Mouse (Mus musculus) spleen, adult 2 months (tissue): Measurements from ENCODE around the gene Cep295nl. TPM values are rescaled to one million over a fixed set of nuclear protein-coding genes. Genes with fewer than 3 reads are reported as not detected.
A peak's percentile ranks its signal among the peaks of the same experiment; 100 is the strongest.

Source experiments
- DNase-seq, 2 experiments: peaks; one replicate each; pipeline versions ENCODE4 v3.0.0 to v3.0.0-alpha.2; 2012 to 2021; ENCODE audit warnings: low spot score in 2 of 2, low read depth in 1 of 2
- H3K27ac ChIP-seq: fragments of 200-500 bp; 2 replicates; pipeline ENCODE4 v1.5.1; 2012; ENCODE audit warnings: low read length, inconsistent platforms; ENCODE audit not compliant: insufficient read depth
- H3K27me3 ChIP-seq: fragments of 200-500 bp; 2 replicates; pipeline ENCODE4 v1.6.1; 2012; ENCODE audit warnings: mild to moderate bottlenecking, moderate library complexity, low read length, inconsistent platforms; ENCODE audit not compliant: control insufficient read depth, insufficient read depth
- H3K36me3 ChIP-seq: fragments of 200-500 bp; 2 replicates; pipeline ENCODE4 v1.6.1; 2012; ENCODE audit warnings: mild to moderate bottlenecking, low read length, inconsistent platforms; ENCODE audit not compliant: control insufficient read depth, insufficient read depth
- H3K4me1 ChIP-seq: fragments of 200-500 bp; 2 replicates; pipeline ENCODE4 v1.6.1; 2011; ENCODE audit warnings: inconsistent platforms; ENCODE audit not compliant: control insufficient read depth, insufficient read depth, insufficient read length
- H3K4me3 ChIP-seq: fragments of 200-500 bp; 2 replicates; pipeline ENCODE4 v1.5.1; 2011; ENCODE audit warnings: mild to moderate bottlenecking, inconsistent platforms; ENCODE audit not compliant: insufficient read depth, insufficient read length; ENCODE audit errors: extremely low read depth
- CTCF ChIP-seq: fragments of 200-500 bp; IDR thresholded peaks from 2 replicates; pipeline ENCODE4 v1.5.1; 2011; ENCODE audit warnings: mild to moderate bottlenecking, inconsistent platforms; ENCODE audit not compliant: insufficient read depth, insufficient read length, insufficient replicate concordance; ENCODE audit errors: extremely low read depth
- POLR2A ChIP-seq: fragments of 200-500 bp; IDR thresholded peaks from 2 replicates; pipeline ENCODE4 v1.6.1; 2011; ENCODE audit warnings: low read depth, low read length, inconsistent platforms
- whole genome bisulfite sequencing: fragments of 180-500 bp; shearing (Covaris S2); methylation state at CpG from one replicate; pipeline ENCODE4 v1.1.7; 2018; 5-methylcytosine and 5-hydroxymethylcytosine counted together
- polyA plus RNA-seq: library from polyadenylated mRNA; depleted of rRNA; stranded (reverse); fragments of >200 nt; gene quantifications from 2 replicates; pipeline ENCODE4 v1.2.3, GENCODE M21; 2012; rRNA removed

Gene Cep295nl
- polyA plus RNA-seq, 1 experiment = not detected

- no peak overlapping the region for H3K4me3 ChIP-seq
- H3K27me3 ChIP-seq = no peaks in the 10 kb centered on the region
- no peak for DNase-seq
- H3K36me3 ChIP-seq = no peaks in the 10 kb centered on the region
- WGBS = 83% methylated on average over 6 of the region's 6 CpGs
- peaks cover 13% of the 10 kb centered on the region; the same call in 1 of the 2 replicates for H3K4me1 ChIP-seq
- H3K27ac ChIP-seq = no peak overlapping the region
- TF ChIP-seq POLR2A (no peak), CTCF (no peak)
Measured at GRCm38 (mm10) chr11:118292671-118293070, 49.6 kb downstream of the Cep295nl start.

- H3K27ac ChIP-seq = peak within 1 kb of the TSS; percentile 73
- peak within 1 kb of the TSS; percentile 74 for H3K4me3 ChIP-seq
- TF ChIP-seq CTCF (no peak), POLR2A (peak; percentile 92)
- peaks cover 13% of the 10 kb centered on the region; the same call in 1 of the 2 replicates for H3K4me1 ChIP-seq
- WGBS = 2% methylated on average over 68 of the region's 68 CpGs
- H3K27me3 ChIP-seq = no peaks in the 10 kb centered on the region
- peaks cover 5% of the 10 kb centered on the region for H3K36me3 ChIP-seq
- DNase-seq = peak; percentile 99 to 100
Measured at GRCm38 (mm10) chr11:118289999-118290889, 52.1 kb downstream of the Cep295nl start, which contains the start of gene Usp36. Usp36 (minus strand) TSS chr11:118290244.

- no peak for DNase-seq
- Histone ChIP-seq H3K36me3 (peaks cover 12% of the 10 kb centered on the region), H3K27ac (peak overlapping the region; percentile 73), H3K27me3 (no peaks in the 10 kb centered on the region), H3K4me1 (peaks cover 13% of the 10 kb centered on the region; the same call in 1 of the 2 replicates), H3K4me3 (peak overlapping the region; percentile 74)
- WGBS = under 1% methylated on average over 22 of the region's 22 CpGs
- TF ChIP-seq CTCF = no peak
- TF ChIP-seq POLR2A = no peak
Measured at GRCm38 (mm10) chr11:118289562-118289961, 52.7 kb downstream of the Cep295nl start.

- no peaks in the 10 kb centered on the region for H3K27me3 ChIP-seq
- WGBS = 4% methylated on average over 16 of the region's 16 CpGs
- TF ChIP-seq POLR2A (no peak), CTCF (no peak)
- no peak for DNase-seq
- peaks cover 13% of the 10 kb centered on the region; the same call in 1 of the 2 replicates for H3K4me1 ChIP-seq
- H3K36me3 ChIP-seq = peaks cover 14% of the 10 kb centered on the region
- peak overlapping the region; percentile 74 for H3K4me3 ChIP-seq
- H3K27ac ChIP-seq = no peak overlapping the region
Measured at GRCm38 (mm10) chr11:118289037-118289511, 53.2 kb downstream of the Cep295nl start.

GRCm38 (mm10) chr11:118287573-118287972 is 54.7 kb downstream of the Cep295nl start:
- 92% methylated on average over 9 of the region's 9 CpGs for whole genome bisulfite sequencing
- Histone ChIP-seq H3K27me3 (no peaks in the 10 kb centered on the region), H3K4me1 (peaks cover 13% of the 10 kb centered on the region; the same call in 1 of the 2 replicates), H3K27ac (no peak overlapping the region), H3K4me3 (no peak overlapping the region), H3K36me3 (peaks cover 26% of the 10 kb centered on the region)
- no peak for DNase-seq
- TF ChIP-seq POLR2A = no peak
- TF ChIP-seq CTCF = no peak

GRCm38 (mm10) chr11:118286434-118286833 is 55.9 kb downstream of the Cep295nl start:
- Histone ChIP-seq H3K27ac (no peak overlapping the region), H3K4me3 (no peak overlapping the region), H3K27me3 (no peaks in the 10 kb centered on the region), H3K36me3 (peaks cover 31% of the 10 kb centered on the region), H3K4me1 (peaks cover 13% of the 10 kb centered on the region; the same call in 1 of the 2 replicates)
- no peak for DNase-seq
- TF ChIP-seq POLR2A (no peak), CTCF (no peak)
- 94% methylated on average over 9 of the region's 9 CpGs for WGBS

GRCm38 (mm10) chr11:118285791-118286190 is 56.5 kb downstream of the Cep295nl start:
- WGBS = 96% methylated on average over 13 of the region's 13 CpGs
- H3K4me1 ChIP-seq = peaks cover 13% of the 10 kb centered on the region; the same call in 1 of the 2 replicates
- H3K27me3 ChIP-seq = no peaks in the 10 kb centered on the region
- H3K27ac ChIP-seq = no peak overlapping the region
- no peak for TF ChIP-seq POLR2A
- TF ChIP-seq CTCF = no peak
- DNase-seq = no peak
- H3K36me3 ChIP-seq = peaks cover 31% of the 10 kb centered on the region
- H3K4me3 ChIP-seq = no peak overlapping the region

Other genes with a start within 250 kb of the Cep295nl start
- 0.21 and 0.23 TPM in 2 replicates for gene Dnah17, start 211.9 kb downstream of the Cep295nl start, polyA plus RNA-seq
- gene Cyth1, start 93.9 kb downstream of the Cep295nl start, polyA plus RNA-seq = 47.7 and 57.3 TPM in 2 replicates
- 20.9 and 25.3 TPM in 2 replicates for gene Usp36, start 52.3 kb downstream of the Cep295nl start, polyA plus RNA-seq
- 68.1 and 75.1 TPM in 2 replicates for gene Timp2, start 13.2 kb upstream of the Cep295nl start, polyA plus RNA-seq
- gene Lgals3bp, start 59.6 kb upstream of the Cep295nl start, polyA plus RNA-seq = 253 and 254 TPM in 2 replicates
- gene Cant1, start 76.6 kb upstream of the Cep295nl start, polyA plus RNA-seq = 42.7 and 50.5 TPM in 2 replicates
- 10.5 and 12.0 TPM in 2 replicates for gene C1qtnf1, start 85.7 kb upstream of the Cep295nl start, polyA plus RNA-seq
- gene Engase, start 134.3 kb upstream of the Cep295nl start, polyA plus RNA-seq = 13.8 and 19.1 TPM in 2 replicates